Mouse (Mus musculus): ENCODE data around the gene Kncn. TPM values are rescaled to one million over a fixed set of nuclear protein-coding genes. Genes with fewer than 3 reads are reported as not detected.
A peak's percentile ranks its signal among the peaks of the same experiment; 100 is the strongest.

Kncn gene
- polyA plus RNA-seq, 1 experiment, result 0.29 TPM

DNA sequence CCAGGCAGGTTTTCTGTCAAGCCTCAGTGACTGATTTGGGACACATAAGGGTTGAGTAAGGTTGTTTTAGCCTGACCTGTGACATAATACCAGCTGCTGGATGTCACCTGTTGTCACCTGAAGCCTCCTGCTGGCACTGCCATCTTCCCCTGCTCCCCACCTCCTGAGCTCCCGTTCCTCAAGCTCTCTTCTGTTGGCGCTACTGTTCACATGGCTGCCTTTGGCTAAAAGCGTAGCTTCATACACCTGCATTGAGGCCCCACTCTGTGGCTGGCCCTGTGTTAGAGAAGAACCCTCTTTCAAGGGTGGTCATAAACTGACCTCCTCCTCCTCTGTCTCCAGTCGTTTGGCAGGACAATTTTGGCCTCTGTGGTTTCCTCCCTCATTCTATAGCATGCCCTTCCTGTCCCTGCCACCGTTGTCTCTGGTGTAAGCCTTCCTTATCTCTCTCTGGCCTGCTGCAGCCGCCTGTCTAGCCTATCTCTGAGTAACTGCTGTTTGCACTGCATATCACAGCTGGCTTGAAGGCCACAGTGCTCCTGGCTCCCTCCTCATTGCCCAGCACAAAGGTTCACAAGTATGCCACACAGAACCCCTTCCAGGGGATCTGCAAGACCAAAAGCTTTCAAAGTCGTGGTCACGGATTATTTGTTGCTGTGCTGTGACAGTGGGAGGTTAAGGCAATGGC lies 35.1 kb upstream of the Kncn start:
- H3K4me1 ChIP-seq, result peaks cover 100% of the 10 kb centered on the region
- no peaks in the 10 kb centered on the region for H3K9me3 ChIP-seq
- H3K4me3 ChIP-seq (replicated peaks), result peak overlapping the region; percentile 66
- TF ChIP-seq GATA1 (IDR thresholded peaks at IDR 0.05; ENCODE audit: borderline replicate concordance, low read length), result peak; percentile 97; the same call in 2 of the 3 replicates
- TF ChIP-seq FLI1 (IDR thresholded peaks at IDR 0.05; ENCODE audit: low read length), result no peak
- peaks cover 100% of the 10 kb centered on the region for H3K36me3 ChIP-seq (replicated peaks; ENCODE audit: low read length)
- no peaks in the 10 kb centered on the region for H3K27me3 ChIP-seq (replicated peaks)

DNA sequence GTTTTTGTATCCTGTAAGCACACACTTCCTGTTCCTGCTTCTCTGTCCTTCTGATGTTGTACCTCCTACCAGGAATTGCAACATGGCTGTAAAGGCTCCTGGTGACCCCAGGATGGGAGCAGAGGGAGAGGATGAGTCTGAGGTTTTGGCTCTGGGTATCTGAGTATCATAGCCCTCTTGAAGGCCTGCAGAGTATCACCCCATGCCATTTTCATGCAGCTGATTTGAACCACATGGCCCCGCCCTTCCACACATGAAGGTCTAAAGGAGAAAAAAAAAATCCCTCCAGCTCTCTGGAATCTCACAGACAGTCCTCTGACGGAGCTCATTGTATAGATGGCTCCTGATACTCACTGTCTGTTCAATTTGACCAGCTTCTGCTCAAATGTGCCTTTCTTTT lies 34.1 kb upstream of the Kncn start:
- no peak for TF ChIP-seq FLI1 (IDR thresholded peaks at IDR 0.05; ENCODE audit: low read length)
- no peak for TF ChIP-seq GATA1 (IDR thresholded peaks at IDR 0.05; ENCODE audit: borderline replicate concordance, low read length)
- H3K4me3 ChIP-seq (replicated peaks), result peak overlapping the region; percentile 67
- H3K36me3 ChIP-seq (replicated peaks; ENCODE audit: low read length), result peaks cover 100% of the 10 kb centered on the region

DNA sequence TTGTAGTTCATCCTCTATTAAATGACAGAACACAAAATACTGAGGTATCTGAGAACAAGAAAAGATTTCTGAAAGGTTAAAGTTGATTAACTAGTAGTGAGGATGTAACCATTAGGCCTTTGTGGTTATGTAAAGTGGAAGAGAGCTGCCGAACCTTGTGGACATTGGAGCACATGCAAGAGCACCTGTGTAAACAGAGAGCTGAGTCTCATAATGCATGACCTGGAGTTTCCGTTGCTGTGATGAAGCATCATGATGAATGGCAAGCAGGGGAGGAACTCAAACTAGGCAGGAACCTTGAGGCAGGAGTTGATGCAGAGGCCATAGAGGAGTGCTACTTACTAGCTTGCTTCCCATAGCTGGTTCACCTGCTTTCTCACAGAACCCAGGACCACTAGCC lies 33.6 kb upstream of the Kncn start:
- Histone ChIP-seq H3K27me3 (replicated peaks) (no peaks in the 10 kb centered on the region), H3K9me3 (no peaks in the 10 kb centered on the region), H3K4me1 (peaks cover 100% of the 10 kb centered on the region), H3K4me3 (replicated peaks) (peak overlapping the region; percentile 35), H3K36me3 (replicated peaks; ENCODE audit: low read length) (peaks cover 100% of the 10 kb centered on the region)
- TF ChIP-seq FLI1 (IDR thresholded peaks at IDR 0.05; ENCODE audit: low read length) (no peak), GATA1 (IDR thresholded peaks at IDR 0.05; ENCODE audit: borderline replicate concordance, low read length) (no peak)

More for the DNA sequence above, 34.1 kb upstream of the Kncn start:
- no peaks in the 10 kb centered on the region for H3K27me3 ChIP-seq (replicated peaks)
- no peaks in the 10 kb centered on the region for H3K9me3 ChIP-seq
- H3K4me1 ChIP-seq, result peaks cover 100% of the 10 kb centered on the region

- H3K36me3 ChIP-seq (replicated peaks; ENCODE audit: low read length), result peaks cover 100% of the 10 kb centered on the region
- no peaks in the 10 kb centered on the region for H3K27me3 ChIP-seq (replicated peaks)
- no peaks in the 10 kb centered on the region for H3K9me3 ChIP-seq
- H3K4me1 ChIP-seq, result peaks cover 100% of the 10 kb centered on the region
- peak overlapping the region; percentile 68 for H3K4me3 ChIP-seq (replicated peaks)
- no peak for TF ChIP-seq GATA1 (IDR thresholded peaks at IDR 0.05; ENCODE audit: borderline replicate concordance, low read length)
Observed at GRCm38 (mm10) chr4:115851569-115851968, 32.6 kb upstream of the Kncn start.

DNA sequence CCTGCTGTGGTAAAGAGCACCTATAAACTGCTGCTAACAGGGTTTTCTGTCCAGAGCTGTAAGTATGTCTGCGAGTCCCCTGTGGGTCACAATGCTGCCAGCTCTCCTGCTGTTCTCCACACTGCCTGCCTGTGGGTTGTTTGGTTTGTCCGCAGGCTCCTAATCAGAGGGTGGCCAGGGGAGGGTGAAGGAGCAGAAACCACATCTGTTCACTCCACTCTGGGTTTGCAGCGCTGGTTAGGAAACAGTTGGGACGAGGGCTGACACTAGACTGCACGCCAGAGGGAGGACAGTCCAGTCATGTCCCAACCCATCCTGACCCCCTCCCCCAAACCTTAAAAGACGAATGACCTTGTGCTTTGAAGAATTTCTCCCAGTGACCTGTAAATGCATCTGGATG lies 29.1 kb upstream of the Kncn start:
- Histone ChIP-seq H3K4me1 (peaks cover 100% of the 10 kb centered on the region), H3K4me3 (replicated peaks) (peak overlapping the region; percentile 85), H3K36me3 (replicated peaks; ENCODE audit: low read length) (peaks cover 100% of the 10 kb centered on the region), H3K27me3 (replicated peaks) (no peaks in the 10 kb centered on the region), H3K9me3 (no peaks in the 10 kb centered on the region)
- no peak for TF ChIP-seq FLI1 (IDR thresholded peaks at IDR 0.05; ENCODE audit: low read length)
- peak; percentile 48; the same call in 1 of the 3 replicates for TF ChIP-seq GATA1 (IDR thresholded peaks at IDR 0.05; ENCODE audit: borderline replicate concordance, low read length)

DNA sequence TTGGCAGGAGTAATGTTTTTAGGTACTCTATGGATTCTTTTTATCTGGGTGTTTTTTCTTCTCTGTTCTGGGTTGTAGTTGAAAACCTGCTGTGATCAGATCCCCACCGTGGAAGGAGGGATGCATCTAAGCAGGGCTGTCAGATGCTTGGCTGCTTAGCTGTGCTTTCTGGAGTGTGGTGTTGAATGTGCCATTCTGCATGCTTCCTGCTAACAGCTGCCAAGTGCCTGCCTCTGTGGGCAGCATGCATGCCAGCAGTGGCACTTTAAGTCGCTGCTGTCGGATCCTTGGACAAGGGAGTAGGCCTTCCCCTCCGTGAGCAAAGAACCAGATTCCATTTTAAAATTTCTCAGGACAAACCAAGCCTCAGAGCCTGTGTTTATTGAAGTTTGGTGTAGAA lies 28.6 kb upstream of the Kncn start:
- TF ChIP-seq GATA1 (IDR thresholded peaks at IDR 0.05; ENCODE audit: borderline replicate concordance, low read length) (no peak), FLI1 (IDR thresholded peaks at IDR 0.05; ENCODE audit: low read length) (no peak)
- Histone ChIP-seq H3K4me3 (replicated peaks) (peak overlapping the region; percentile 87), H3K9me3 (no peaks in the 10 kb centered on the region), H3K4me1 (peaks cover 100% of the 10 kb centered on the region), H3K36me3 (replicated peaks; ENCODE audit: low read length) (peaks cover 100% of the 10 kb centered on the region), H3K27me3 (replicated peaks) (no peaks in the 10 kb centered on the region)

- peak overlapping the region; percentile 69 for H3K4me3 ChIP-seq (replicated peaks)
- H3K36me3 ChIP-seq (replicated peaks; ENCODE audit: low read length), result peaks cover 100% of the 10 kb centered on the region
- no peaks in the 10 kb centered on the region for H3K9me3 ChIP-seq
- H3K27me3 ChIP-seq (replicated peaks), result no peaks in the 10 kb centered on the region
- TF ChIP-seq FLI1 (IDR thresholded peaks at IDR 0.05; ENCODE audit: low read length), result no peak
- no peak for TF ChIP-seq GATA1 (IDR thresholded peaks at IDR 0.05; ENCODE audit: borderline replicate concordance, low read length)
- peaks cover 100% of the 10 kb centered on the region for H3K4me1 ChIP-seq
Observed at GRCm38 (mm10) chr4:115856282-115856681, 27.9 kb upstream of the Kncn start.

DNA sequence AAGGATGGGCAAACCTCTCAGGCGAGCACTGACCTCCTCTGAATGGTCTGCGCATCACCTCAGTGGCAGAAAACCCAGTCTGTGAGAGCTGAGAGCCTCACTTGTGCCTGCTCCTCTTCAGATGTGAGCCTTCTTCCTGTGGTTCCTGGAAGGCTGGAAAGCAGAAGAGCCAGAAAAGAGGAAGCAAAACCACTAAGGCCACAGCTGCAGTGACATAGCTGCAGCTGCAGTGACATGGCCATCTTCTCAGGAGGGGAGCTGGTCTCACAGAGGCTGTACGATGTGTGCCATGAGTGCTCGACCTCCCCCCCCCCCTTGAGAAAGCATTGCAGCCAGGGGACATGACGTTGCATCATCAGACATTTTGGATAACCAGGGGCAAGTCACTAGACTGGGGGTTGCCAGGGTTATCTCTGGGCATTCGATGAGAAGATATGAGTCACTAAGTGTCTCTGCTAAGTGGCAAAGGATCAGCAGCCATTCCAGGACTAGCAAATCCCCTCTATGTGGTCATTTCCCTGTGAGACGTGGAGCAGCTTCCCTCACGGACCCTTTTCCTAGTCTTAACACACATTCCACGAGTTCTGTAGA lies 26.8 kb upstream of the Kncn start:
- peaks cover 98% of the 10 kb centered on the region for H3K4me1 ChIP-seq
- H3K27me3 ChIP-seq (replicated peaks), result no peaks in the 10 kb centered on the region
- H3K9me3 ChIP-seq, result no peaks in the 10 kb centered on the region
- peaks cover 100% of the 10 kb centered on the region for H3K36me3 ChIP-seq (replicated peaks; ENCODE audit: low read length)
- TF ChIP-seq FLI1 (IDR thresholded peaks at IDR 0.05; ENCODE audit: low read length) (no peak), GATA1 (IDR thresholded peaks at IDR 0.05; ENCODE audit: borderline replicate concordance, low read length) (no peak)
- H3K4me3 ChIP-seq (replicated peaks), result peak overlapping the region; percentile 71

DNA sequence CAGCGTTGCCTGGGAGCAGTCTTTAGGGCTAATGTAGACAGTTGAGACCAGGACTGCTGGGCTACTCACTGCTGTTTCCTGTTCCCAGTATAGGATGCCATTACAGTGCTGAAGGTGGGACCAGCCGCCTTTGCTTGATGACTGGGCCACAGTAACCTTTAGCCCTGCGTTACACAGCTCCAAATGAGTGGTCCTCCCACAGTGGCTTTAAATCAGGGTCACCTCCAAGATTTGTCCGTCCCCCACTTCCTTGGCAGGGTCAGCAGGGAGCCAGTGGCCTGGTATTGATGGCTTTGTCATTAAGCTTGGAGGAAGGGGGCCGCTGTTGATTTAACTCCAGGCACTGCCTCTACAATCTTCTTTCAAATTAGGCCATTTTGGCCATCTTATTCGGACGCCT lies 20.8 kb upstream of the Kncn start:
- Histone ChIP-seq H3K4me1 (peaks cover 81% of the 10 kb centered on the region), H3K27me3 (replicated peaks) (no peaks in the 10 kb centered on the region), H3K4me3 (replicated peaks) (no peak overlapping the region), H3K9me3 (no peaks in the 10 kb centered on the region), H3K36me3 (replicated peaks; ENCODE audit: low read length) (peaks cover 100% of the 10 kb centered on the region)
- TF ChIP-seq GATA1 (IDR thresholded peaks at IDR 0.05; ENCODE audit: borderline replicate concordance, low read length) (no peak), FLI1 (IDR thresholded peaks at IDR 0.05; ENCODE audit: low read length) (no peak)

DNA sequence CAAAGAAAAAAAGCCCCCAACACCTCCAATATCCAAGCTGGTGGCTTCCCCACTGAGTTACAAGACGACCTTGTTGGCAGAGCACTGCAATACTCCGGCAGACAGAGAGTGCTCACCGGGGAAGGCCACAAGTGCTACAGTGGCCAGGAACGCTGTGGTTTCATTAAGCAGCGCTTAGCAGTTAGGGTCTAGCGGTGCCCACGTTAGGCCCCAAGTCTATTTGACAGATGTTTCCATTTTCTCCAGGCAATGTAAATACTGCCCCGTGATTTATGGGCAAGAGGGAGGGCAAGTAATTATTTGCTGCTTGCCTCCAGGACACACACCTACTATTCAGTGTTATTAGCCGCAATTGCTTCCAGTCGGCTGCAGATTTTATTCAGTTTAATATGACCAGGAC lies 20.3 kb upstream of the Kncn start:
- Histone ChIP-seq H3K27me3 (replicated peaks) (no peaks in the 10 kb centered on the region), H3K4me3 (replicated peaks) (no peak overlapping the region), H3K4me1 (peaks cover 77% of the 10 kb centered on the region), H3K36me3 (replicated peaks; ENCODE audit: low read length) (peaks cover 100% of the 10 kb centered on the region), H3K9me3 (no peaks in the 10 kb centered on the region)
- TF ChIP-seq FLI1 (IDR thresholded peaks at IDR 0.05; ENCODE audit: low read length), result no peak
- TF ChIP-seq GATA1 (IDR thresholded peaks at IDR 0.05; ENCODE audit: borderline replicate concordance, low read length), result no peak
